Mouse (Mus musculus) erythroblast, adult 5-6 weeks (primary cell): ENCODE results near the gene Rps6kb1. TPM values are rescaled to one million over a fixed set of nuclear protein-coding genes. Genes with fewer than 3 reads are reported as not detected.

Experiments used
- ATAC-seq: replicated peaks from 2 replicates; pipeline ENCODE4 v1.8.0; 2016; ENCODE audit warnings: moderate number of reproducible peaks, mild to moderate bottlenecking, moderate TSS enrichment, inconsistent platforms; ENCODE audit not compliant: poor library complexity, low FRiP score, severe bottlenecking
- total RNA-seq, 2 experiments: library from RNA; stranded (forward) in 1 of 2; stranded (reverse) in 1 of 2; fragments of 150-400 nt in 1 of 2; fragments of 200-764, 138-1000 nt in 1 of 2; gene quantifications; 2 replicates each; pipeline versions ENCODE4 v1.2.3 to v1.2.4; 2015 to 2017; ENCODE audit warnings: low replicate concordance in 2 of 2

The Rps6kb1 gene
- total RNA-seq, 2 experiments from 2014 or later, result 7.5 to 20.2 TPM

DNA sequence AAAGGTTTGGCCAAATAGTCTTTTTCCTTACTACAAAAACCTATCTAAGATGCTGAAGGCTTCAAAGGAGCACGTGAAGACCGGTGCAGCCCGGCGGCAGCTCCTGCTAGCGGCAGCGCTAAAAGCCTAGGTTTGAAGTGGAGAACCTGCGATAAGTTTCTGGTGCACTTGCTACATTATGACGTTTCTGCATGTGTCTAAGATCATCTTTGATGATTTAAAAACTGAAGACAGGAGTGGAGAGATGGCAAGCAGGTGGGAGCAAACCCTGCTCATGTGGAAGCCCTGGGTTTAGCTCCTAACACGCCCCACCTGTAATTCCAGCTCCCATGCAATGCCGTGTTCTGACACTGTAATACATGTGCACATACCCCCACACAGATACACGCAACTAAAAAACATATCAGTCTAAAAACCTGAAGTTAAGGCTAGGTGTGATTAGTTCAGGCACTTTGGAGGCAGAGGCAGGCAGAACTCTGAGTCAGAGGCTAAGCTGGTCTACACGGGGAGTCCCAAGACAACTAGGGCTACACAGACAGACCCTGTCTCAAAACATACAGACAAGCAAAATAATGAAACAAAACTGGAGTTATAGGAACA is 37.4 kb upstream of the Rps6kb1 start:
- 0 out of 2 replicates have a peak, but pooled peaks have one; percentile 38 for ATAC-seq

DNA sequence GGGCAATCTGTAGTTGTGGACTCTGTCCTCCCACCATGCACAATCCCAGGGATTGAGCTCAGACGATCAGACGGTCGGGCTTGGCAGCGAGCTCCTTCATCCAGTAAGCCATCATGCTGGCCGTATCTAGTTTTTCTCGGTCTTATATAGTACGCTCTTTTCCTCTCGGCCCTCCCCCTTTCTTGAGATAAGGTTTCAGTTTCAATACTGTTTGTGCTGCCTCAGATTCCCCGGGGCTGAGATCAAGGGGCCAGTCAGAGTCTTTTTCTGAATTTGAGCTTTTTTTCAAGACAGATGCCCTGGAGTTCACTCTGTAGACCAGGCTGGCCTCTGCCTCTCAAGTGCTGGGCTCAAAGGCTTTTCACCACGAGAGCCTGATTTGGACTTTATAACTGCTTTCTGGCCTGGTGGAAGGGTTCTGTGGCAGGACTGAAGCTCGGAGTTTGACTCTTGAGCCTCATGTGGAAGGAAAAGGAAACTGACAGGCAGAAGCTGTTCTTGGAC is 36.7 kb upstream of the Rps6kb1 start:
- ATAC-seq, result peak; percentile 83

DNA sequence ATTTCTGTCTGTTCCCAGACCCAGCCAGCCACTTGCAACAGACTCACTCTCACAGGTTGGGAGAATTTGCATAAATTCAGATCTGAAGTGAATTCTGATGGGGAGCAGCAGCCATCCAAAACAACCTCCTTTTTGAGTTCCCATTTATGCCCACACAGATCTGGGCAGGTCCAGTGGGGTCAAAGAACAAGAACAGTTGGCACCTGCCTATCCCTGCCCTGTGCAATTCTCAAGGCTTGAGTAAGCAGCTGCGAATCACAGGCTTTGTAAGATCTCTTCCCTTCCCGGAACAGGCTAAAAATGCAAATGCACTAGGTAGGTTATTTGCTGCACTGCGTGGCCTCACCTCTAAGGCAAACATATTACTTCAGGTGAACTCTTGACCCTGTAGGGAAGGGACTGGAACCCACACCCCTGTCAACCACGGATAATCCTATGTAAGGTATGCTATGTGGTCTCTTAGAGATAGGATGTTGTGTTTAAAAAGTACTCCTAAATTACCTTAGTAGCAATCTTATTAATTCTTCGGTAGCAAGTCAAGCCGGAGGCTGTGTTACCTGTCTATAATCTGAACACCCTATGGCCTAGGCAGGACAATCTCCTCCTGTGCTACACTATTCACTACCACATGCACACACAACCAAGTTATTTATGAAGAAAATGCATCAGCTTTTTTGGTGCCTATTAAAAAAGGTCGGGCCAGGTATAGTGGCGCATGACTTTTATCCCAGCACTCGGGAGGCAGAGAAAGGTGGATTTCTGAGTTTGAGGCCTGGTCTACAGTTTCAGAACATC is 35.9 kb upstream of the Rps6kb1 start:
- no peak for ATAC-seq

DNA sequence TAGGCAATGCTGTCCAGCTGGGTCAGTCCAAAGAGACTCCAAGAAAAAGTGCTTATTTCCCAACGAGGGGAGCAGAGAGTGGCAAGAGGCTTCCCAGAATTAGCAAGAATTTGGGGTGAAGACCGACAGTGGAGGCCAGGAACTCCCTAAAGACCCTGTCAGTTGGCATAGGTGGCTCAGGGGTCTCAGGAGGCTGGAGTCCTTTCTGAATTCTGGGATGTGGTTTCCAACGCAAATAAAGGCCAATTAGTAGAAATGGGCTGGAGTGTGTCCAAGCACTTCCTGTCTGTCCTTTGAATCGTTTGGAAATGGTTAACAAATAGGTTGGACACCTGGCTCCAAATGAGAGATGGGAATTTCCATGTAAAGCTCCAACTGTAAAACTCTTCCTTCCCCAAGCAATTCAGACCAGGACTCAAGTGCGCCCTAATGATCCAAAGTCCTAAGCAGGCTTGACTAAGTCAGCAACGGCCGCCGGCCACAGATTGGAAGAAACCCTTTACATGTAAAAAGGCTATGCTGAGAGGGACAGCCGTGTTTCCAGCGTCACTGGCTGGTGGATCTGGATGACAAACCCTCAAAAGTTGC is 35.2 kb upstream of the Rps6kb1 start:
- no peak for ATAC-seq

DNA sequence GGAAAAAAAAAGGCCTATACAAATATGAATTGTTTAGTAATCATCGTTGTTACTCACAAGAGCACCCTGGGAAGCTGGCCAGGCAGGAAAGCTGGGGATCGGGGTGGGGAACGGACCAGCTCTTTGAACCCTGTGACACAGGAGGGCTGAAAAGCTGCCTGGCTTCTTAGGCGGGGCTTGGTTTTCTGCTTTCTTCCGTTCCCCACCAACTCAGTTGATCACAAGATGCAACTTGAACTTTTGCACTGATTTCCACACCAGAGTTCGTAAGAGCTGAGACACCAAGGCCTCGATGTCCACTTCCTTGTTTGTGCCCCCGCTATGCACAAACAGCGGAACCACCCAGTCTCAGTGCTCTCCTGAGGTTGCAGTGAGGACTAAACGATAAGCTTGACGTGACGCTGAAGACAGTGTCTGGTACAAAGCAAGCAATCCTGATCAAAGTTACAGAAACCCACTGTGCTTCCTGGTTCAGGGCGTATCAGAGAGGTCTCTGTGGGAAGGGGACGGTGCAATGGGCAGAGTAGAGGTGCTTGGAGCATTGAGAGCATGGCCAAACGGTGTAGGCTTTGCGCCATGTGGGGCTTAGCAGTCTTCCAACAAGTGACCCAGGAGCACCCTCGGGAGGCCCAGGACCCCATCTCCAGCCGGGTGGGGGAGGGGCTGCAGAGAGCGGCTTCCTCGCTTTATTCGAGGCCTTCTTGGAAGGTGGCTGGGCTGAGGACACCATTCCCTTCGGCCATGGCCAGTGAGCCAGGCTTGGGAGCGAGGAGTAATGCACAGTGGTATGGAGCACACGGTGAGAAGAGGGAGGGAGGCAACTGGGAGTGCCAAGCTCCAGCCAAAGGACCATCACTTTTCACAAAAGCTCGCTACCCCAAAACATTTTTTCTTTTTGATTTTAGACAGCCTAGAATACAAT is 34.5 kb upstream of the Rps6kb1 start:
- ATAC-seq, result no peak

DNA sequence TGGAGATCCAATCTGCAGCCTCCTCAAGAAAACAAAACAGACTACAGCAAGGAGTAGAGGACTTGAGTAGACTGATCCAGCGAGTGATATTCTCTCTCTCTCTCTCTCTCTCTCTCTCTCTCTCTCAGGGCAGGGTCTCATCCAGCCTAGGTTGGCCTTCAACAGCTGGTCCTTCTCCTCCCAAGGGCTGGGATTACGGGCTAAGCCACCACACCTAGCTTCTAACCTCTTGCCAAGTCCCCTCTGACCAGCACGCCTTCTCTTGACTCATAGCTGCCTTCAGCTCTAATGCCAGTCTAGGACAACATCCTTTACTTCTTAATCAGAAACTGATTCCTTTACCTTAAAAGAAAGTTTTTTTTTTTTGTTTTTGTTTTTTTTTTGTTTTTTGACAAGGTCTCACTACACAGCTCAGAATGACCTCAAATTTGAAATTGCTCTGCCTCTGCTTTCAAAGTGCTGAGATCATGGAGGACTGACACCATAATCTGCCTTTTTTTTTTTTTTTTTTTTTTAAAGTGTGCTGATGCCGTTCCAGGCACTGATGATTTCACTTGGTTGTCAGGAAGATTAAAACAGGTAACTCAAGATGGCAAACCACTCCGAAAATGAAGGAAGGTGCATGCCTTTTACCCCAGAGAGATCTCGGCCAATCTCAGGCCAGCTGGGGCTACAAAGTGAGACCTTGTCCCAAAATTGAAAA is 33.7 kb upstream of the Rps6kb1 start:
- ATAC-seq, result no peak

DNA sequence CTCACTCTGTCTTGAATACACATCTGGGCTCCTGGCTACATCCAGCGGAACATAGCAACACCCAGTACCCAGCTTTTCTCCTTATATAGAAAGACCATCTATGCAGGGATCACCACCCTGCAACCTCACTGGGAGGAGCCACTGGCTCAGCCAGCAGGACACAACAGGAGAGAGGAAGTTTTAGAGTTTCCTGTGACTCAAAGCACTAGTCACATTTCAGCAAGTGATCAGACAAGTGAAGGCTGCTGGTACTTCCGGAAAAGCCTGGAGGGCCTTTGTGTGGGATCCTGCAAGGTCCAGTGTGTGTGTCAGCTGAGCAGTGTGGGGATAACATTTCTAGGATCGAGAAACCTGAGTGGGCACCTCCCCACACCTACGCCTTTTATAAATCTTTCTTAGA is 32.6 kb upstream of the Rps6kb1 start:
- ATAC-seq, result no peak

DNA sequence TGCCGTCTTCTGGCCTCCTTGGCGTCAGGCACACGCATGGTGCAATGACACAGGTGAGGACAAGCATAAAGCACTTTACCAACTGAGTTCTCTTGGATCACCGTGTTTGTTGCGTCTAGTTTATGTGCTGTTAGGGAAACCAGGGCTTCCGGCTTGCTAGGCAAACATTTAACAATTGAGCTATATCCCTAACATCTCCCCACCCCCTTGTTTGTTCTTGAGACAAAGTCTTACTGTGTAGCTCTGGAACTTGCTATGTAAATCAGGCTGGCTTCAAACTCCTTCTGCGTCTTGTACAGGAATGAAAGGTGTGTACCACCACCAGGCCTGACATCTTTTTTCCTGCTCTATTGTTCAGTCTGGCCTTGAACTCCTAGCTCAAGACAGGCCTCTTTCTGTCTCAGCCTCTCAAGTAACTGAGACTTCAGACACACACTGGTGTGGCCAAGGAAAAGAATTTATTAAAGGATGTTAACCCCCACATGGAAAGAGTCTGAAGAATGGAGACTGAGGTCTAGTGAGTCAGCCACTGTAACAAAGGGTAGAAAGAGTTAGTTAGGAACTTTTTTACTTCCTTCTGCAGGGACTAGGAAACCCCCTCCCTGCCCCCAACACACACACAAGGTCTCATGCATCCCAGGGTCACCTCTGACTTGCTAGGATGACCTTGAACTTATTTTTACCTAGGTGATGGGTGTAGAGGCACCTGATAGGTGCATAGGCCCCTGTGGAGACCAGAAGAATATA is 31.2 kb upstream of the Rps6kb1 start:
- no peak for ATAC-seq

DNA sequence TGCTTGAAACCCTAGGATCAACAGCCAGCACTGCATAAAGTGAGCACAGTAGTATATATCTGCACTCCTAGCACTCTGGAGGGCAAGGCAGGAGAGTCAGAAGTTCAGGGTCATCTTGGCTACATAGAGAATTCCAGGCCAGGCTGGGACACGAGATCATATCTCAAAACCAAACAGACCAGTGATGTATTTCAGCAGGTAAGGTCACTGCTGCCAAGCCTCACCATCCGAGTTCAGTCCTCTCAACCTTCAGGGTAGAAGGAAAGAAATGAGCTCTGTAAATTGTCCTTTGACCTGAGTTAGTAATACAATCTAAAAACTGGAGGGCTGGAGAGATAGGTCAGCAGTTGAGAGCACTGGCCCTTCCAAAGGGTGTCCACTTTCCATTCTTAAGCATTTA is 29.8 kb upstream of the Rps6kb1 start:
- no peak for ATAC-seq

DNA sequence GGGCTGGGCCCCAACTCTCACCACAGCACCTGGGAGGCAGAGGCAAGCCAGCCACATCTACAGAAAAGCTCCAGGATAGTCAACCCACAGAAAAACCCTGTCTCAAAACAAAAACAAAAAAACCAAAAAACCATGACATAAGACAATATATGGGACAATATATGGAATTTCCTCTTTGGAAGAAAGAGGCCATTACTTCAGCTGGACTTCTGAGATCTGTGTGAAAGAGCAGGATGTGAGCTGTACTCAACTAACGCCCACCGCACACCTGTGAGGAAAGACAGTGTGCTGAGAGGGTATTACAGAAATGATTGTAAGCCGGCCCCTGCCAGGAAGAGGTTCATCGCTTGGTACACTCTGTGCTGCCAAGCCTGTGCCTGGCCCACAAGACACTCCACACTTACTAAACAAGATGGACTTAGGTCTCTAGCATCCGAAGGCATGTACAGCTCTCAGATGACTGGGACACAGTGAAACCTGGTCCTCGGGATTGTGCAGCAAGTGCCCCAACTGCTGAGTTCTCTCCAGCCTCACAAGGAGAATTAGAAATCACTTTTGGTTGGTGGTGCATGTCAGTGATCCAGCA is 29.1 kb upstream of the Rps6kb1 start:
- ATAC-seq, result no peak

DNA sequence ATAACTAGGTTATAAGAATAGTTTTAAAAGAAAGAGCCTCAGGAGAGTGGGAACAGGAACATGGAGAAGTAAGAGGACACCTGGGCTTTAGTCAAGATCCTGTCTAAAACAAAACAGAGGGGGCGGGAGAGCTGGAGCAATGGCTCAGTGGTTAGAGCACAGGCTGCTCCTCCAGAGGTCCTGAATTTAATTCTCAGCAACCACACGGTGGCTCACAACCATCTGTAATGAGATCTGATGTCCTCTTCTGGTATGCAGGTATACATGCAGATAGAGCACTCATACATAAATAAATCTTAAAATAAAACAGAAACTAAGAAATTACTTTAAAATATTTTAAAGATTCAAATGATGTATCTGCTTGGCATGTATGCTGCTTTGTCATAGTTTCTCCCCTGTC is 28.0 kb upstream of the Rps6kb1 start:
- ATAC-seq, result no peak

DNA sequence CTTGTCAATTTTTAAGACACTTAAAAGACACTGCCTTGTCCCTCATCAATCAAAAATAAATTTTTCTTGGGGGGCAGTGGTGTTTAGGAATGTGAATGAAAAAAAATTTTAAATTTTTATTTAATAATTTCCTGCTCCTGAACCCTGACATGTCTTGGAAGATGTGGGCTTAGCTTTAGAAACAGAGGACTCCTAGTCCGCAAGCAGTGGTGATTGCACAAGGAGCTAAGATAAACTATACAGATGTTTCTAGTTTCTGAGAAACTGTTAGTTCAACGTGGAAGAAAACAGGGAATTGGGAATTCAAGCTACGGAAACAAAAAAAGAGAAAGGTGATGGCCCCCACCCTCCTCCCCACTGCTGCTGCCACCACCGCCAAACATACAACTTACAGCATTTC is 27.3 kb upstream of the Rps6kb1 start:
- no peak for ATAC-seq

DNA sequence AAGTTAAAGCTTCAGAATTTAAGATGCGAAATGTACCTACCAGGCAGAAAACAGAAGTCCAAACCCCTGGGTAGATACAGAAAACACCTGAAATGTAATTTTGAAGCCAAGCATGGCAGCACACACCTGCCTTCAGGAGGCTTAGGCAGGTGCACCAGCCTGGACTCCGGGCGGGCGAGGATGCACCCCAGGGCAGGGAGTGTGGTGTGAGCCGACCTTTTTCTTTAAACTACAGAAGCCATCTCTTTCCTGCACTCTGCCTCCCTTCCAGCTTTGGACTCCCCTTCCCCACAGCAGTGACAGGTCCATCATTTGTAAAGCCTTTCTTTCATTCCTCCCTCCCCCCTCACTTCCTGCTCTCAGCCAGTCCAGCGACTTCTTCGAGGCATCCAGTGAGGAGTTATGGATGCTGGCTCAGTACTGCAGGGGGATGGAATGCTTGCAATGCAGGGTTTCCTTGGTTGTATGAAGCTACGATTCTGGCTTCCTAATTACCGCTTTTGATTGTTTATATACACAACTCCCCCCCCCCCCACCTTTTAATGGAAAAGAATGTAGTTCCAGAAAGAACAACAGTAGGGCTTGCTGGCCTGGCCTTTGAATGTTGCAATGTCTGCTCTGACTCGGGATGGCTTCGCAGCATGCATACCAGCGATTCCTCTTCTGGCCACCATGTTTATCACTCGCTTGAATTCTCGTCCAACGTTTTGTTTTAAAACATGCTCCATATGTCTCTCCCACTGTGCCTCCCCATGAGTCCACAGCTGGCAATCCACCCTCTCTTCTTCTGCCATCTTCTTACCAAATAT is 26.6 kb upstream of the Rps6kb1 start:
- no peak for ATAC-seq

DNA sequence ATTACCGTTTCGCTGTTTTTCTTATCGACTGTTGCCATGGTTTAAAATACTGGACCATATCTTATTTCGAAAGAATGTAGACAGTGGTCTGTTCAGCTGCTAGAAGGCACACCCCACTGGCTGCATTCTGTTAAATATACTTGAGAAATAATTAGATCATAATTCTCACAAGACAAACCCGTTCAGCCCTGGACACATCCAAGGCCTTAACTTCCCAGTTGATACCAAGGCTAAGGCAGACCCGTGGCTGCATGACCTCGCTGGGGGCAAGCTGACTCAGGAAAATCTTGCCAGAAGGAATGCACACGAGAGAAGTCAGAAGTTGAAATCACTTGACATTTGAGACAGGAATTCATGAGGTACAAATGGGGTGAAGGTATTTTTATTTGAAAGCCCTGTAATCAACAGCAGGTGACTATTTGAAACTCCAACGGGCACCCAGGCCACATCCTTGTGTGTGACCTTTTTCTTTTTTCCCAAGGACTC is 25.7 kb upstream of the Rps6kb1 start:
- ATAC-seq, result no peak

DNA sequence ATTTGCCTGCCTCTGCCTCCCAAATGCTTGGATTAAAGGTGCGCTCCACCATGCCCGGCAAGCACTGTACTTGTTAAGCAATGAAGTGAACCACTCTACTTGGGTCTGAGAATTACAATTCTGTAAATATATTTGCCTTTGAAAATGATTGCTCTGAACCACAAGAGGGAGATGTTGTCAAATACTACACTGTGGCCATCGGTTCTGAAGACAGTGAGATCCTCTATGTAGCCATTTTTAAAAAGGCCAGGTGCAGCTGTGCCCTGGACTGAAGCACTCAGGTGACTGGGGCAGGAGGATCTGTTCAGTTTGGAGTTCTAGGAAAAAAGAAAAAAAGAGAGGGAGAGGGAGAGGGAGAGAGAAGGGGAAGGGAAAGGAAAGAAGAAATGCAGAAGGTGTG is 23.8 kb upstream of the Rps6kb1 start:
- peak; percentile 74 for ATAC-seq

DNA sequence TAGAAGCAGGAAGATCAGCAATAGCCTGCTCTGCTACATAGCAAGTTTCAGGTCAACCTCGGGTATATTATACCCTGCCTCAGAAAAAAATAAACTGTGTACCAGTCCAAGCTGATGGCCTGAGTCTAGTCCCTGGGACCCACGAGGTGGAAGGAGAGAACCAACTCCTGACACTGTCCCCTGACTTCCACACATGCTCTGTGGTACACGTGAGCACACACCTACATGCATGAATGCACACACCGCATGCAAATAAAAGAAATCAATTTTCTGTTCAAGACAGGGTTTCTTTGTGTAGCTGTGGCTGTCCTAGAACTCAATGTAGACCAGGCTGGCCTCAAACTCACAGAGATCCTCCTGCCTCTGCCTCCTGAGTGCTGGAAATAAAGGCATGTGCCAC is 13.7 kb upstream of the Rps6kb1 start:
- ATAC-seq, result no peak

DNA sequence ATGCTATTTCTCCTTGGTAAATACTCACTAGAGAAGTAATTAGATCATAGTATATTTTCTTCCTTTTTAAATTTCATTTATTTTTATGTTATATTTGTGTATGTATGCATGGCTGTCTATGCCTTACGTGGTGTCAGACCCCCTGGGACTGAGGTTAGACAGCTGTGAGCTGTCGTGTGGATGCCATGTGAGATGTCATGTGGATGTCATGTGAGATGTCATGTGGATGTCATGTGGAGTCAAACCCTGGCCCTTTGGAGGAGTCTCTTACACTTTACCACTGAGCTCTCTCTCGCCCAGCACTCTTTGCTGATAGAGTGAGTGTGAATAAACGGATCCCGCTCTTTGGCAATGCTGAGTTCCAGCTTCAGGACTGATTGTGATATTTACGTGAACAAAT is 8.9 kb upstream of the Rps6kb1 start:
- ATAC-seq, result no peak
